Mouse (Mus musculus) naive thymus-derived CD4-positive, alpha-beta T cell, adult 2 months (primary cell): ENCODE results near the gene Sult1a1.

Experiments
- DNase-seq: peaks from one replicate; pipeline ENCODE4 v3.0.0-alpha.2; 2011; ENCODE audit warnings: low read depth

Sult1a1 gene

GRCm38 (mm10) chr7:126659771-126660170 lies 16.5 kb downstream of the Sult1a1 start:
- no peak for DNase-seq

DNA sequence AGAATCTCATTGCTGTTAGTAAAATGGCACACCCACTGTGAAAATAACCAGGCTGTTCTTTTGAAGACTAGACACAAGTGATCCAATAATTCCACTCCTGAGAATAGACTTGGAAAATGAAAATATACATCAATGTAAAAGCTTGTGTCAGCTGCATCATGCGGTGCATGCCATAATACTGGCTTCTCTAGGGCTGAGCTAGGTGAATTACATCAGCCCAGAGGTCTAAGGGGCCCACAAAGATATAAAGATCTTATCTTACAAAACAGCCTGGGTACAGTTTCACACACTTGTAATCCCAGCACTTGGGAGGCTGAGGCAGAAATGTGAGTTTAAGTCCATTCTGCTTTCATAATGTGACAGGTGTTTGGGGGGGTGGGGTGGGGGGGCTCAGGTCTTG lies 18.7 kb downstream of the Sult1a1 start:
- DNase-seq, result no peak

GRCm38 (mm10) chr7:126655695-126656094 lies 20.5 kb downstream of the Sult1a1 start:
- peak; percentile 73 for DNase-seq

DNA sequence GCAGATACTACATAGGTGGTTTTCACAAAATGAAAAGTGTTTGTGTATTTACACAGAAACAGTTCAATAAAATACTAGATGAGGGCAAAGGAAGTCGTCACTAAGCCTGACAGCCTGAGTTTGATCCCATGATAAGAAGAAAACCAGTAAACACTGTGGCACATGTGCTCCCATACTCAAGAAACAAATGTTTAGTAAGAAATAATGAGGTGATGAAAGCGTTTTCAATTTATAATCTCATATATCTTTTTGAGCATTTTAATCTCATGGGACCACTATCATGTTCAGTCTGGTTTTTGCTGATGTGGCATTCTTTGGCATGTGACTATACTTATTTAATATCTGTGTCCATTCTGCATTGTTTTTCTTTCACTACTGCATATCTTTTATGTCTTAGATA lies 22.2 kb downstream of the Sult1a1 start:
- no peak for DNase-seq

DNA sequence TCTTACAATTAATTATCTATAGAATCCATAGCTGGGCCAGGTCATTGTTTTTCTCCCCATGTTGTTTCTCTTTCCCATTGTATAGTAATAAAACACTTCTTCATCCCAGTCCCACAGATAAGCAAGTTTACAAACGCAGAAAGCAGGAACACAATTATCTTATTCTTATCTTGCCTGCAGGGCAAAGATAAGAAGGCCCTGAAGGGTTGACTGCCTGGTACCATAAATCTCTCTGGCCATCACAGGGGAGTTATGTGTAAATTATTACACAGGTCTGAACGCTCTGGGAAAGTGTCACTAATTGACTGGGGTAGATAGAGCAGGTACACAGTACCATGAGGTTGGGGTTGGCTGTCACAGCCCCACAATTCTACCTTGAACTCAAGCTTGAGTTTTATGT lies 25.4 kb downstream of the Sult1a1 start:
- no peak for DNase-seq

- peak; percentile 96 for DNase-seq
Observed at GRCm38 (mm10) chr7:126649231-126650051, 26.8 kb downstream of the Sult1a1 start, which contains the start of gene Sgf29. Sgf29 (plus strand) TSS chr7:126649309.

GRCm38 (mm10) chr7:126648486-126648885 lies 27.7 kb downstream of the Sult1a1 start:
- DNase-seq, result peak; percentile 35

DNA sequence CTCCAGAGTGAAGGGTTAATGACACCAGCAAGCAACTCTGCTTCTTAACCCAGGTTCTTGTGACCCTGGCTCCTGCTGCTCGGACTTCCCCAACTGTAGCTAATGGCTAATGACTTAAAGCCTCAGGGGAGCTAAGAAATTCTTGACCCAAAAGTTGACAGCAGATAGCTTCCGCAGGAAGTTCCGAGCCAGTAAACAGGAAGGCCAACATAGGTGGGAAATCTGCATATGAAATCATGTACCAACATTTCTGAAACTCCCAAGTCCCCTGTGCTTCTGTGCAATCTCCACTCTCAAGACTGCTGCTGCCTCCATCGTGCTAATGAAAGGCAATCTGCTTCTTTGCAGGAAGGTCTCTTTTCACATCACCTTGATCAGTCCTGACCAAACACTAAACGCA lies 30.5 kb downstream of the Sult1a1 start:
- DNase-seq, result no peak

DNA sequence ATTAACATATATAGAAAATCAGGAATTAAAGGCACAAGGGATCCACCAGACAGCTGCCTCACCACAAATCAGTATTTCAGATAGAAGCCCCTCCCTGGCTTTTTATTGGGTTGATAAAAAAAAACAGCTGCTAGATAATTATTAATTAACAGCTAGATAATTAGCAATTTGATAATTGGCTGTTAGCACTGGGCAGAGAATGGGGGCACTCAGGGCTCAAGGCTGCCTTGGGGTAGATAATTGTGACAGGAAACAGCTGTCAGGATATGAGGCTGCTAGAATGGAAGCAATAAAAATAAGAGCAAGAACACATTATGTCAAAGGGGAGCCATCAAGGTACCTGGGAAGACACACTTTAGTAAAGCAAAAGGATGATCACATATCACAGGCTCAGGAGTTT lies 31.3 kb downstream of the Sult1a1 start:
- no peak for DNase-seq

GRCm38 (mm10) chr7:126644345-126644744 lies 31.9 kb downstream of the Sult1a1 start:
- DNase-seq, result no peak

DNA sequence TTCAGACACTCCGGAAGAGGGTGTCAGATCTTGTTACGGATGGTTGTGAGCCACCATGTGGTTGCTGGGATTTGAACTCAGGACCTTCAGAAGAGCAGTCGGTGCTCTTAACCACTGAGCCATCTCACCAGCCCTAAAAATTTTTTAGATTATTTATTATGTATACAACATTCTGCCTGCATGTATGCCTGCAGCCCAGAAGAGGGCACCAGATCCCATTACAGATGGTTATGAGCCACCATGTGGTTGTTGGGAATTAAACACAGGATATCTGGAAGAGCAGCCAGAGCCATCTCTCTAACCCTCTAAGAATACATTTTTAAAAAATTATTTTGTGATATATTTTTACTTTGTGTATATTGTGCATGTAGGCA lies 33.0 kb downstream of the Sult1a1 start:
- peak; percentile 67 for DNase-seq

DNA sequence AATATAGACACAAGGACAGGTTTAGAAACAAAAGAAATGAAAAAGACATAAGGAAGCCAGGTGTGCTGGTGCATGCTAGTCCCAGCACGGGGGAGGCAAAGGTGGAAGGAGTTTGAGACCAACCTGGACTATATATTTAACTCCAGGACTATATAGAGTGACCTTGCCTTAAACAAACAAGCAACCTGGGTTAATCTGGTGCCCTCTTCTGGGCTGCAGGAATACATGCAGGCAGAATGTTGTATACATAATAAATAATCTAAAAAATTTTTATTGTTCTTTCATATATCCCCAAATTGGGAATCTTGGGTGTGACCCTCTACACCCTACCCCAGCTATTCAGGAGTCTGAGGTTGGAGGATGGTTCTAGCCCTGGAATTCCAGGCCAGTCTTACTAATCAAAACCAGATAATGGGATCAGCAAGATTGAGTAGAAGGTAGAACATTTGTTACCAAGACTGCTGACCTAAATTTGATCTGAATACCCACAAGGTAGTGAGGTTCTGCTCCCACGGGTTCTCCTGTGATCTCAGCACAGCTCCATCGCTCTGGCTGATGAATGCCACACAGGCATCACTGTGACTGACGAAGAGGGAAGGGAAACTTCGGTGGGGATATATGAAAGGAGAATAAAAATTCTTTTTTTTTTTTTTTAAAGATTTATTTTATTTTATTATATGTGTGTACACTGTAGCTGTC lies 33.5 kb downstream of the Sult1a1 start:
- no peak for DNase-seq

DNA sequence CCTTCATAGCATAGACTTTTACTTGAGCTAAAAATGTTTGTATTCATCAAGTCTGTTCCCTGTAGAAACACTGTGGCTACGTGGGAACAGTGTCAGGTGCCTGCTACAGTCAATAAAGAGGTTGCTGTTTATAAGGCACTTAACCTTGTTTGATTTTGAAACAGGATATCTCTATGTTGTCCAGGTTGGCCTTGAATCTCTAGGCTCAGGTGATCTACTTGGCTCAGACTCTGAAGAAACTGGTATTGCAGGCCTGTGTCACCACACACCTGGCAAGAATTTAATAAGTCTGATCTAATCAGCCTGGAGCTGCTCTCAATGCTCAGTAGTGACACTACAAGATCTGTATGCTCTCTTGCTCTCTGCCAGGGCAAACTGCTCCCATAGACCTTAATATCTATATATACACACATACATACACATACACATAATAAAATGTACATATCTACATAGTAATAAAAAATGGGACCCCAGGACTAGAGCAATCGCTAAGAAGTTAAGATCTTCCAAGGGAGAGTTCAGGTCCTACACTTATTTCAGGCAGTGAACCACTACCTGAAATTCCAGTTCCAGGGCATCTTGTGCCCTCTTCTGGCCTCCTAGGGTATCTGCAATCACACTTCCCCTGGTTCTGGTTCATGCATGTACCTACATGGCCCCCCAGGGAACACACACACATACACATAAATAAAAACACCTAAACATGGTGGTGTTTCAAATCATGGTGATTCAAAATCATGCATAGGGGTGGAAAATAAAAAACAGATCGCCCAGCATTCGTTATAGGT lies 39.3 kb downstream of the Sult1a1 start:
- peak; percentile 79 for DNase-seq

DNA sequence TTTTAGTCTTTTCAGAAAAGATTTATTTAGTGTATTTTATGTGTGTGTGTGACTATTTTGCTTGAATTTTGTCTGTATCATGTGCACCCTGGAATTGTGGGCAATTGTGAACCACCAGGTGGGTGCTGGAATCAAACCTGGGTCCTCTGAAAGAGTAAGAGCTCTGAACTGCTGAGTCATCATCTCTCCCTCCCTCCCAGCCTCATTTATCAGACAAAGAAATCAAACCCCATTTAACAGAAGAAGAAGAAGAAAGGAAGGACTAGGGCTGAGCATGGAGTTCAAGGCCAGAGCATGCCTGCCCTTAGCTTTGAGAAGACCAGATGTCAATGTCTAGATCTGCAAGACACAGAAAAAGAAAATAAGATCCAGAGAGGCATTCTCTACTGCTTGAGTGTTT lies 40.9 kb downstream of the Sult1a1 start:
- no peak for DNase-seq

DNA sequence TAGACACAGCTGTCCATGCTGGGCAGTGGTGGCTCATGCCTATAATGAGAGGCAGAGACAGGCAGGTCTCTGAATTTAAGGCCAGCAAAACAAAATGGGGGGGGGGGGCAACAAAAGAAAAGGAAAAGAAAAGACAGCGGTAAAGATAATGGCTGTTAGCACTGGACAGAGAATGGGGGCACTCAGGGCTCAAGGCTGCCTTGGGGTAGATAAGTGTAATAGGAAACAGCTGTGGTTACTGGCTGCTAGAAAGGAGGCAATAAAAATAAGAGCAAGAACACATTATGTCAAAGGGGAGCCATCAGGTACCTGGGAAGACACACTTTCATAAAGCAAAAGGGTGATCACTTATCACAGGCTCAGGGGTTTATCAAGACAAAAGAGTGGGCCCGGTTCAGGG lies 43.8 kb downstream of the Sult1a1 start:
- DNase-seq, result no peak

GRCm38 (mm10) chr7:126630824-126631518 lies 45.3 kb downstream of the Sult1a1 start, which contains the start of gene Nupr1:
Nupr1 (minus strand) TSS chr7:126630861.
- no peak for DNase-seq

GRCm38 (mm10) chr7:126629915-126630314 lies 46.3 kb downstream of the Sult1a1 start:
- no peak for DNase-seq

DNA sequence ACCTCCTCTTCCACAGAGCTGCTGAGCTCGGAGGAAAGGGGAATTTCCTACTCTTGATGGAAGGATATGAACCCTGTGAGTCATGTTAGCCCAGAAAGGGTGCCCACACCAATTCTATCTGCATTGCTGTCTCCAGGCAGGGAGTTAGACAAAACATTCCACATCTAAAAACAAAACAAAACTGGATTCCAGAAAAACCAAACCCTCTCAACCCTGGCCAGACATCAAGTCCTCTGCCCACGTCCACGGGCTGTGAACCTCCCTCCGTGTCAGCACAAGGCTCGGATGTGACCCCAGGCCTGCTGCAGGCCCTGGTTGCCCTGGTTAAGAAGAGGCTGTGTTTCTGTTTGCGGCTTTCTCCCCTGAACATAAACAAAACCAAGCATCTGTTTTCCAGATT lies 48.1 kb downstream of the Sult1a1 start:
- no peak for DNase-seq

GRCm38 (mm10) chr7:126625807-126626600 lies 50.2 kb downstream of the Sult1a1 start:
- DNase-seq, result no peak

GRCm38 (mm10) chr7:126625369-126625768 lies 50.9 kb downstream of the Sult1a1 start:
- DNase-seq, result no peak

GRCm38 (mm10) chr7:126624774-126625173 lies 51.5 kb downstream of the Sult1a1 start:
- no peak for DNase-seq
